Mouse (Mus musculus) cortical plate, adult 2 months (tissue): ENCODE data around the gene Dpp3.
"Not testable (repeated sequence)": the region's sequence is repeated elsewhere in the genome, so short reads cannot be mapped to it uniquely, and the experiment has no call there.

Experiments
- CTCF ChIP-seq: fragments of 200-500 bp; IDR thresholded peaks from 2 replicates; pipeline ENCODE4 v1.5.1; 2011; ENCODE audit warnings: mild to moderate bottlenecking, control low read depth, low read length; ENCODE audit not compliant: insufficient read depth; ENCODE audit errors: extremely low read depth
- POLR2A ChIP-seq: fragments of 200-500 bp; IDR thresholded peaks from 2 replicates; pipeline ENCODE4 v1.6.1; 2011; ENCODE audit warnings: mild to moderate bottlenecking, low read length, control low read depth; ENCODE audit not compliant: insufficient read depth; ENCODE audit errors: extremely low read depth

DNA sequence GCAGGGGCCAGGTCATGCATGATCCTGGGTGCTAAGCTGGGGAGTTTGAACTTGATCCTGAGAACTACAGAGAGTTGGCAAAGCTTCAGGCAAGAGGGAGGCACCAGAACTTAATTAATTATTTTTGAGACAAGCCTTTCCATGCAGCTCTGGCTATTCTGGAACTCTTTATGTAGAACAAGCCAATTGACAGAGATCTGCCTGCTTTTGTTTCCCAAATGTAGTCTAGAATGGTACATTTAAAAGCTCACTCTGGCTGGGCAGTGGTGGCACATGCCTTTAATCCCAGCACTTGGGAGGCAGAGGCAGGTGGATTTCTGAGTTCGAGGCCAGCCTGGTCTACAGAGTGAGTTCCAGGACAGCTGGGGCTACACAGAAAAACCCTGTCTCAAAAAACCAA lies 53.5 kb downstream of the Dpp3 start:
- not testable (repeated sequence) for TF ChIP-seq CTCF, POLR2A
